ENCODE assay signal across 16 mouse cellular contexts in the genomic region with DNA sequence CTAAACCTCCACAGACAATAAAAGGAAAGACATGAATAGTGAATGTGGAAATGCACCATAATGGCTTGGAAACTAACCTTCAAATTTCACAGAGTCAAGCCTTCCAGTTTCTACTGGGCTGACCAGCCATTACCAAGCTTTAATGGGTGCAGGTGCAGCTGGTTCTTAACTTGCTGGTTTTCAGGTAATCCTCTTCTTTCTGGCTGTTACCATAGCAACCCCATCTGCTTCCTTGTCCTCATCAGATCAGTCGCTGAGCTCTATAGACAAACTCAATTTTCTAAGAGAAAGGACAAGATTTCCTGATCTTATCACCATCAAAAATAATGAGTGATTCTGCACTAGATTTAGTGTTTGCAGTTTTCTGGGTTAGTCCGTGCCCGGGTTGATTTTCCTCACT.
"Had no signal": no experiment of that assay in that cellular context is flagged by ENCODE, and none has a peak within 500 bp of the region (broad histone marks: within the 10 kb centered on the region; RNA-seq: fewer than 3 reads in every experiment).

No protein-coding gene starts in this region.

- DNase-seq: layer of hippocampus, postnatal 36 days; liver, embryonic 13.5 days; lung, adult 2 months; lung, postnatal 14 days; lung, postnatal 4 days; right cerebral cortex, adult 18-20 months; right cerebral cortex, postnatal 14 days; right cerebral cortex, postnatal 4 days; thymus, adult 2 months; thymus, postnatal 14 days; thymus, postnatal 4 days had no signal

- H3K4me3 ChIP-seq: kidney, embryonic 15.5 days; left cerebral cortex, adult 2 months; liver, embryonic 13.5 days; neural tube, embryonic 12.5 days; neural tube, embryonic 15.5 days had no signal

- H3K27ac ChIP-seq: left cerebral cortex, adult 2 months; liver, embryonic 13.5 days; neural tube, embryonic 12.5 days; neural tube, embryonic 15.5 days; stomach, postnatal 0 days had no signal

- H3K9ac ChIP-seq: kidney, embryonic 15.5 days; liver, embryonic 13.5 days; neural tube, embryonic 12.5 days; neural tube, embryonic 15.5 days had no signal

- H3K36me3 ChIP-seq: kidney, embryonic 15.5 days; liver, embryonic 13.5 days; neural tube, embryonic 12.5 days; neural tube, embryonic 15.5 days had no signal

- H3K27me3 ChIP-seq: kidney, embryonic 15.5 days; liver, embryonic 13.5 days; neural tube, embryonic 12.5 days; neural tube, embryonic 15.5 days had no signal

- H3K9me3 ChIP-seq: kidney, embryonic 15.5 days; liver, embryonic 13.5 days; neural tube, embryonic 12.5 days; neural tube, embryonic 15.5 days had no signal

- H3K4me2 ChIP-seq: kidney, embryonic 15.5 days; liver, embryonic 13.5 days; neural tube, embryonic 12.5 days; neural tube, embryonic 15.5 days had no signal

- H3K4me1 ChIP-seq: liver, embryonic 13.5 days; neural tube, embryonic 12.5 days; neural tube, embryonic 15.5 days had no signal
